In genomic region chr12:86800336-86800735, GRCm38 (mm10) we compare ENCODE assay signal across 8 mouse cellular contexts.
DNase-seq lines count a peak whose midpoint lies in the region; ATAC-seq lines count a peak whose summit lies in the region.

No protein-coding gene starts in this region.

- no peak overlapping the region for H3K4me3 ChIP-seq in liver, embryonic 11.5 days (ENCODE audit: low read depth, low read length)

- ATAC-seq in liver, embryonic 11.5 days (replicated peaks; ENCODE audit: low FRiP score) = no peak

- no peaks in the 10 kb centered on the region for H3K9me3 ChIP-seq in liver, embryonic 11.5 days (ENCODE audit: control insufficient read depth, low read length)

- peaks cover 50% of the 10 kb centered on the region for H3K4me1 ChIP-seq in liver, embryonic 11.5 days (replicated peaks; ENCODE audit: control insufficient read depth, insufficient read depth, low read length)

- H3K27ac ChIP-seq in liver, embryonic 11.5 days (ENCODE audit: low read depth, low read length) = peak overlapping the region; percentile 90

- peak; percentile 70 for DNase-seq in adrenal gland, adult 2 months
- DNase-seq in adrenal gland, adult 18-20 months (ENCODE audit: low spot score in 2 of 2) = no peak
- DNase-seq in thymus, postnatal 25 days = peak; percentile 7
- DNase-seq in thymus, postnatal 14 days = no peak
- no peak for DNase-seq in liver, embryonic 11.5 days (ENCODE audit: low spot score)
- no peak for DNase-seq in embryo, embryonic 11 days
- no peak for DNase-seq in testis, postnatal 14 days (ENCODE audit: low spot score)
- DNase-seq in right cerebral cortex, adult 2 months (ENCODE audit: low spot score in 2 of 2) = no peak

- no peaks in the 10 kb centered on the region for H3K36me3 ChIP-seq in liver, embryonic 11.5 days (ENCODE audit: control insufficient read depth, insufficient read depth, low read length)

- peak overlapping the region; percentile 66 for H3K4me2 ChIP-seq in liver, embryonic 11.5 days

- 0 out of 2 replicates have a peak, but pooled peaks cover 3% of the 10 kb centered on the region for H3K27me3 ChIP-seq in liver, embryonic 11.5 days (replicated peaks; ENCODE audit: control insufficient read depth, insufficient read depth, low read length)

- 25% methylated on average over 4 of the region's 4 CpGs for WGBS in liver, embryonic 11.5 days

- no peak overlapping the region; the same call in none of the 2 replicates for H3K9ac ChIP-seq in liver, embryonic 11.5 days (ENCODE audit: low read depth, low read length)

Comparison
In these comparisons a context has a peak if more than half of its experiments do, and no peak if none do; other contexts are left out.
1. DNase-seq: peak in adrenal gland, adult 2 months (single experiment) and thymus, postnatal 25 days (single experiment); none in adrenal gland, adult 18-20 months (0 of 2), thymus, postnatal 14 days (single experiment), liver, embryonic 11.5 days (single experiment), embryo, embryonic 11 days (single experiment), testis, postnatal 14 days (single experiment) and right cerebral cortex, adult 2 months (0 of 2).